Mouse (Mus musculus) limb, embryonic 10.5 days (tissue): Measurements from ENCODE around the gene Cd33. TPM values are rescaled to one million over a fixed set of nuclear protein-coding genes. Genes with fewer than 3 reads are reported as not detected.
A peak's percentile ranks its signal among the peaks of the same experiment; 100 is the strongest.

ENCODE experiments used
- DNase-seq: peaks from one replicate; pipeline ENCODE4 v3.0.0-alpha.2; 2017; ENCODE audit warnings: low spot score
- H3K27ac ChIP-seq: fragments of 300-500 bp; sonication (generic); 2 replicates; pipeline ENCODE4 v1.5.1; 2016; ENCODE audit warnings: mild to moderate bottlenecking
- H3K27me3 ChIP-seq: fragments of 300-500 bp; sonication (generic); 2 replicates; pipeline ENCODE4 v1.6.1; 2016; ENCODE audit warnings: low read depth, mild to moderate bottlenecking; ENCODE audit not compliant: poor library complexity, severe bottlenecking
- H3K36me3 ChIP-seq: fragments of 300-500 bp; sonication (generic); 2 replicates; pipeline ENCODE4 v1.6.1; 2016; ENCODE audit warnings: mild to moderate bottlenecking, moderate library complexity
- H3K4me1 ChIP-seq: fragments of 300-500 bp; sonication (generic); 2 replicates; pipeline ENCODE4 v1.6.1; 2016
- H3K4me3 ChIP-seq: fragments of 300-500 bp; sonication (generic); 2 replicates; pipeline ENCODE4 v1.5.1; 2016; ENCODE audit warnings: mild to moderate bottlenecking, moderate library complexity
- H3K9me3 ChIP-seq: fragments of 300-500 bp; sonication (generic); replicated peaks from 2 replicates; pipeline ENCODE4 v1.6.1; 2016; ENCODE audit warnings: mild to moderate bottlenecking
- WGBS: fragments of 180-500 bp; shearing (Covaris S2); methylation state at CpG from one replicate; pipeline ENCODE4 v1.1.7; 2016; 5-methylcytosine and 5-hydroxymethylcytosine counted together
- polyA plus RNA-seq: library from polyadenylated mRNA; unstranded; fragments of >200 nt; fragmentation: Nextera tagmentation; extraction: Ambion mirVana; gene quantifications from 2 replicates; pipeline ENCODE4 v1.2.1, GENCODE M21; 2016

Cd33 gene
- 0.48 and 0.59 TPM in 2 replicates for polyA plus RNA-seq

DNA sequence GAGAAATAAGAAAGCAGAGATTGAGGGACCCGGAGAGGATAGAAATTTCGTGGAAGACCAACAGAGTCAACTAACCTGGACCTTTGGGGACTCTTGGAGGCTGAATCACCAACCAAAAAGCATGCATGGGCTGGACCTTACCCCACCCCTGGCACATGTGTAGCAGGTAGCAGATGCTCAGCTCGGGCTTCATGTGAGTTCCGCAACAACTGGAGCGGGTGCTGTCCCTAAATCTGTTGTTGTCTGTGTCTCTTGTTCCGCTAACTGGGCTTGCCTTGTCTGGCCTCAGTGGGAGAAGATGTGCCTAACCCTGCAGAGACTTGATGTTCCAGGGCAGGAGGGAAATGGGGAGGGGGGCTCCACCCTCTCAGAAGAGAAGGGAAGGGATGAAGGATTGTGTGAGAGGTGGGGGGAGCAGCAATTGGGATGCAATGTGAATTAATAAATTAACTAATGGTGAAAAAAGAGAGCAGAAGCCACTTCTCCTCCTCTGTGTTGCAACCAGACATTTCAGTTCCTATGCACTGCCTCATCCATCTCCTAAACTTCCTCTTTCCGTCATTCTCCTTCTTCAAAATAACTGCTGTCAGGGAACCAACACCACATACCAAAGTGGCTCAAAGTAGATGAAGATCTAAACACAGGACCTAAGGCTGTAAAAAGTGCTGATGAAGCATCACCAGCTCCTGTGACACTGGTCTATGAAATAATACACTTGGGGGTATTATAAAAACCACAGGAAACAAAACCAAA is at the start of gene Cd33:
Gene Cd33 (minus strand): TSS at position 204 of the 753 bp plus-strand sequence.
- no peaks in the 10 kb centered on the region for H3K36me3 ChIP-seq
- H3K4me1 ChIP-seq, result no peaks in the 10 kb centered on the region
- H3K4me3 ChIP-seq, result no peak within 1 kb of the TSS
- WGBS, result 85% methylated on average over 7 of the region's 7 CpGs
- H3K27me3 ChIP-seq, result no peaks in the 10 kb centered on the region
- no peak within 1 kb of the TSS for H3K27ac ChIP-seq
- no peaks in the 10 kb centered on the region for H3K9me3 ChIP-seq
- no peak for DNase-seq

DNA sequence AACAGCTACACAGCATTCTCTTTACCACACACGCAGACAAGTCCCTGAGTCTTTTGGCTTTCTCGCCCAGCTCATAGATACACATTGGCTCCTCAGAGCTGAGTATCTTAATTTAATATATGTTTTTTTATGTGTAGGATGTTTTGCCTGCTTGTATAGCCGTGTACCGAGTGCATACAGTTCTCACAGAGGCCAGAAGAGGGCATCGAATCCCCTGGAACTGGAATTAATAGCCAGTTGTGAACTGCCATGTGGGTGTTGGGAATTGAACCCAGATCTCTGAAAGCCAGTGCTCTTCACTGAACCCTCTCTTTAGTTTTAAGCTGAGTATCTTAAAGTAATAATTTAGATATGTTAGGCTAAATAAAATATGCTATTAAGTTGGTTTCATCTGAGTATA is 40.6 kb upstream of the Cd33 start:
- Histone ChIP-seq H3K4me3 (no peak overlapping the region), H3K4me1 (peaks cover 12% of the 10 kb centered on the region), H3K36me3 (peaks cover 71% of the 10 kb centered on the region), H3K27me3 (no peaks in the 10 kb centered on the region), H3K27ac (no peak overlapping the region), H3K9me3 (no peaks in the 10 kb centered on the region)
- no peak for DNase-seq
- 93% methylated on average over 5 of the region's 5 CpGs for WGBS

DNA sequence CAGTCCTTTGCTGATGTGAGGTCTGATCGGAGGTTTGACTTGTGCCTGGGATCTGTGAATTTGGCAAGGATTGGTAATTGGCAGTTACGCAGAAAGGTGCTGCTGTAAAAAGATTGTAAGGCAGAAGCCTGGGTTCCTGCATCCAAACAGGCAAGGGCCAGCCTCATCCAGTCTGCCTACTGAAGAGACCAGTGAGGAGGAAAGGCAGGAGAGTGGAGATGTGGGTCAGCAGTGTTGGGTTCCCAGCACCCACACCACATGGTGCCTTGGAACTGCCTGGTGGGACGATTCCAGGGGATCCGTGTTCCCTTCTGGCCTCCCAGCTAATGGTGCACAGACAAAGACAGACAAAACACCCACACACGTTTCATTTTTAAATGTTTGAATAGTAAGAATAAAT is 36.3 kb upstream of the Cd33 start:
- WGBS, result 77% methylated on average over 5 of the region's 5 CpGs
- peaks cover 12% of the 10 kb centered on the region for H3K4me1 ChIP-seq
- H3K27me3 ChIP-seq, result no peaks in the 10 kb centered on the region
- H3K4me3 ChIP-seq, result peak overlapping the region; percentile 73
- no peaks in the 10 kb centered on the region for H3K9me3 ChIP-seq
- H3K36me3 ChIP-seq, result peaks cover 34% of the 10 kb centered on the region
- DNase-seq, result peak; percentile 32
- peak overlapping the region; percentile 89 for H3K27ac ChIP-seq

DNA sequence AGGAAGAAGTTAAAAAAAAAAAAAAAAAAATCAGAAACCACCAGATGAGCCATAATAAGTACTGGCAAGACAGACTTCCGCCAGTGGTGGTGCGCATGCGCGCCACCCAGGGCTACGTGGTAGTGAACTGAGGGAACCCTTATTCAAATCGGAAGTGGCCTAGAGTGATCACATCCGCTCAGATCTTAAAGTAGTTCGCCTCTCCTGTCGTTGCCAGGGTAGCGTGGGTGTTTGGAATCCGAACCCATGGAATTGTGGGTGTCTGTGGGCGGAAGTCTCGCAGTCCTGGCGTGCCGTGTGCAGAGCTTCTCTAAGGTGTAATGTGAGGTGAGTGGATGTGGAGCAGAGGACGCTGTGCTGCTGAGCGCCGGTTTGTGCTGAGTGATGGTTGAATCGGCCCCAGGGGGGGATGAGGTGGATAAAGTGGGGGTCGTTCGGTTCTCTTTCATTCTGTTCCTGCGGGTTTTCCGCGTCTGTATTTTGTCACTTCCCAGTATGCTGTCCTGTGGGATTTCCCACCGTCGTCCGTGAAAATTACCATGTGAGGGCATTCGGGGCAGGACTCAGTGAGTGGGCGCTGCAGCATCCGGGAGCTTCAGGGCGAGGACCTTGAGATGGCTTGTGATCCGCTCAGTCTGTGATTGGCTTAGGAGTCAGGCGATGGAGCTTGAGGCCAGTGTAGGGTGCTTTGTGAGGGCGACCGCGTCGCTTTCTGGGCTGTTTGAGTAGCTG is 35.4 kb upstream of the Cd33 start, which contains the start of gene Zfp719:
Gene Zfp719 (plus strand): TSS at position 171 of the 732 bp plus-strand sequence.
- Histone ChIP-seq H3K36me3 (peaks cover 34% of the 10 kb centered on the region), H3K4me1 (peaks cover 12% of the 10 kb centered on the region), H3K27me3 (no peaks in the 10 kb centered on the region), H3K4me3 (peak within 1 kb of the TSS; percentile 73), H3K27ac (peak within 1 kb of the TSS; percentile 89), H3K9me3 (no peaks in the 10 kb centered on the region)
- WGBS, result under 1% methylated on average over 37 of the region's 37 CpGs
- DNase-seq, result peak; percentile 89

DNA sequence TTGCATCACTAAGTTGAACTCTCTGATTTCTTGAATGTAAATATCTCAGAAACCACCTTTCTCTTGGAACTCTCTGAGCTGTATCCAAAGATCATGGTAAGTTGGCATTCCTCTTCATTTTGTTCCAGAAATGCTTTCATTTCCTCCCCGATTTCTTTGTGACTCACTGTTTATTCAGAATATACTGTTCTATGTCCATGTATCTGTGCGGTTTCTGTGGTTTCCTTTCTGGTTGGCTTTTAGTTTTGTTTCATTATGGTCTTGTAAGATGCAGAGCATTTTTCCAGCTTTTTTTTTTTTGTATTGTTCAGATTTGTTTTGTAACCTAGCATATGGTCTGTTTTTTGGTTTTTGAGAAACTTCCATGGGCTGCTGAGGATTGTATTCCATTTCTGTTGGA is 27.0 kb upstream of the Cd33 start:
- peaks cover 91% of the 10 kb centered on the region for H3K36me3 ChIP-seq

DNA sequence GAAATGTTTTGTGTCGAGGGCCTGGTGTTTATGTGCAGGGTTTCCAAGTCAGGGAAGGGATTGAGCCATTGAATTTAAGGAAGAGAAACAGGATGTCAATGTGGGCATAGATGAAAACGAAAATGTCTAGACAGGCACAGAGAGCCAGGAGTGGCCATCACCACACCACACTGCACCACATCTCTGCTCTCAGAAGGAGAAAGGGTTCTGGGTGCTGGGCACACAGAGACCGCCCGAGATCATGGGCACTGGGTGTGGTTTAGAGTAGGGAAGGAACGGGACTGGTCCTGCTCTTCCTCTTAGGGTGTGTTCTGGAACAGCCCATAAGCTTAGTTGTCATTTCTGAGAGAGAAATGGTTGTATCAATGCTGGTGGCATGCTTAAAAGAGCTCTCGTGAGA is 19.1 kb upstream of the Cd33 start:
- WGBS, result 71% methylated on average over 6 of the region's 6 CpGs

More for the DNA sequence above, 27.0 kb upstream of the Cd33 start:
- Histone ChIP-seq H3K27me3 (no peaks in the 10 kb centered on the region), H3K9me3 (no peaks in the 10 kb centered on the region), H3K4me1 (no peaks in the 10 kb centered on the region), H3K4me3 (no peak overlapping the region), H3K27ac (no peak overlapping the region)
- 93% methylated on average over 2 of the region's 2 CpGs for WGBS
- DNase-seq, result no peak

DNA sequence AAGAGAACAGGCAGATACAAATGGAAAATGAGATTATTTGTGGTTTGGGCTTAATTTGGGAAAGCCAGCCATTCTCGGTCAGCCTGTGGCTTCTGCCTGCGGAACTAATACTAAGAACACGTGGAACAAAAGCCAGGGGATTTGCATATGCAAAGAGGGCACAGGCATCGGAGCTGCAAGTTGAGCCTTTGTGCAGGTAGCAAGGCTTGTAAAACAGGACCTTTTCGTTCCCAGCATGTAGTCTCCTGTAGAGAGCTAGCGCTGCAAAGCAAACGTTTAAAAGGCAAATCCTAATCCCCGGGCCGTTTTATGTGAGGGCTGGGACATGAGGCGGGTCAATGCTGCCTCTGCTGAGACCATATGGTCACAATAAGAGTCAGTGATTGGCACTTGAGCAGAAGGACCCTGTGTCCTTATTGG is 18.4 kb upstream of the Cd33 start:
- no peaks in the 10 kb centered on the region for H3K9me3 ChIP-seq
- H3K27ac ChIP-seq, result peak overlapping the region; percentile 88
- no peaks in the 10 kb centered on the region for H3K27me3 ChIP-seq
- peaks cover 24% of the 10 kb centered on the region for H3K36me3 ChIP-seq
- under 1% methylated on average over 10 of the region's 10 CpGs for WGBS
- DNase-seq, result peak; percentile 48
- peaks cover 12% of the 10 kb centered on the region for H3K4me1 ChIP-seq
- H3K4me3 ChIP-seq, result peak overlapping the region; percentile 73

More for the DNA sequence above, 19.1 kb upstream of the Cd33 start:
- H3K27me3 ChIP-seq, result no peaks in the 10 kb centered on the region
- DNase-seq, result no peak
- H3K36me3 ChIP-seq, result peaks cover 30% of the 10 kb centered on the region
- peak overlapping the region; percentile 73 for H3K4me3 ChIP-seq
- peaks cover 12% of the 10 kb centered on the region for H3K4me1 ChIP-seq
- no peaks in the 10 kb centered on the region for H3K9me3 ChIP-seq
- no peak overlapping the region for H3K27ac ChIP-seq

DNA sequence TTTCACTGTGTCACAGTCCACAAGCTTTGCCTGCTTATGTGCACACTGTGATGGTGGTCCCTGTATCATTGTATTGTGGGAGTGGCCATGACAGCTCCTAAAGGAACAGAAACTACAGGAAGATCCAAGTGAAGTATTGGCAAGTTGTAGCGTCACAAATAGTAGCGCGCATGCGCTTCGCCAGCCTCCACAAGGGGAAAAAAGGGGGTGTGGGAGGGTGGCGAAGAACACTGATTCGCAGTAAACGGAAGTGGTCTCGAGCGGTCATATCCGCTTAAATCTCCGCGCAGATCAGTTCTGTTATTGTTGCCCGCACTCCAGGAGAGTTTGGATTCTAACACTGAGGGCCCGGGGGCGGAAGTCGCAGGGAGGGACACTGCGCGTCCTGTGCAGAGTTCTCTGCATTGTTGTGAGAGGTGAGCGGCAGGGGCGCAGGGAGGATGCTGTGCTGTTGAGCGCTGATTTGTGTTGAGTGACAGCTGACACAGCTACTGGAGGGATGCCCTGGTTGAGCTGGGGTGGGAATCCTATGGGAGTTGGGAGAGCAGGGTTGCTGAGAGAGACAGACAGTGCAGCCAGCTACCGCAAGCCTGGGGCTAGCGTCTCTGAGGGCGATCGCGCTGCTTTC is 17.9 kb upstream of the Cd33 start, which contains the start of gene Zfp658:
Gene Zfp658 (plus strand): TSS at position 251 of the 628 bp plus-strand sequence.
- under 1% methylated on average over 27 of the region's 27 CpGs for WGBS

DNA sequence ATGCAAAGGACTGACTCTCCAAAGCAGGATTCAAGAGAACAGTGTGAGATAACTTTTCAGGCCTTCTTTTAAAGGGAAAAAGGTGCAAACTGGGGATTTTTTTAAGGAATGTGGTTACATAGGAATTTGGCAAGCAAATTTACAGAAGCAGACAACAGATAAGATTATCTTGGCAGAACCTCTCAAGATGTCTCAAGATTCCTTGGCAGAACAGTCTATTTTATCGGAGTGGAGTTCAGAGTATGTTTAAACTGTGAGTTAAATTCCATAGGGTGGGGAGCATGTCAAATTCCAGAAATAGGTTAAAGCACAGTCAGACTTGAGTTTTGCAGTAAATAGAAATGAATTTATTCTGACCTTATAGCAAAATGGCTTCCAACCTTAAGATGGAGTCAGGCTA is 12.7 kb upstream of the Cd33 start:
- 94% methylated on average over 1 of the region's 1 CpGs for WGBS
- Histone ChIP-seq H3K27ac (no peak overlapping the region), H3K4me1 (no peaks in the 10 kb centered on the region), H3K9me3 (no peaks in the 10 kb centered on the region), H3K36me3 (no peaks in the 10 kb centered on the region), H3K27me3 (no peaks in the 10 kb centered on the region), H3K4me3 (no peak overlapping the region)
- DNase-seq, result no peak

More for the DNA sequence above, 17.9 kb upstream of the Cd33 start, which contains the start of gene Zfp658:
- Histone ChIP-seq H3K4me3 (peak within 1 kb of the TSS; percentile 73), H3K9me3 (no peaks in the 10 kb centered on the region), H3K27me3 (no peaks in the 10 kb centered on the region), H3K36me3 (peaks cover 19% of the 10 kb centered on the region), H3K27ac (peak within 1 kb of the TSS; percentile 88), H3K4me1 (peaks cover 12% of the 10 kb centered on the region)
- peak; percentile 81 for DNase-seq

DNA sequence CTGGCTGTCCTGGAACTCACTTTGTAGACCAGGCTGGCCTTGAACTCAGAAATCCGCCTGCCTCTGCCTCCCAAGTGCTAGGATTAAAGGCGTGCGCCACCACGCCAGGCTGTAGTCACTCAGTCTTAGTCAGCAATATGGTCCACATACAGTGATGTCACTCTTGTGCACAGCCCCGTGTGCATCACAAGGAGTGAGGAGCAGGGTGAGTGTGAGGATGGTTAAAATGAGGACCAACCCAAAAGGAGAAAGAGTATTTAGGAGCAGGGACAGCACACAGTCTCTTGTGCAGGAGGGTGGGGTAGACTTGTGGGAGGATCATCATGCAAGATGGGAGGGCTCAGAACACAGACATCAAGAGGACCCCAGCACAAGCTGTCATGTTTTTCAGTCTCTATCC is 11.1 kb upstream of the Cd33 start:
- Histone ChIP-seq H3K27me3 (no peaks in the 10 kb centered on the region), H3K36me3 (no peaks in the 10 kb centered on the region), H3K4me1 (no peaks in the 10 kb centered on the region), H3K9me3 (no peaks in the 10 kb centered on the region), H3K4me3 (no peak overlapping the region), H3K27ac (no peak overlapping the region)
- 89% methylated on average over 5 of the region's 5 CpGs for WGBS
- no peak for DNase-seq

DNA sequence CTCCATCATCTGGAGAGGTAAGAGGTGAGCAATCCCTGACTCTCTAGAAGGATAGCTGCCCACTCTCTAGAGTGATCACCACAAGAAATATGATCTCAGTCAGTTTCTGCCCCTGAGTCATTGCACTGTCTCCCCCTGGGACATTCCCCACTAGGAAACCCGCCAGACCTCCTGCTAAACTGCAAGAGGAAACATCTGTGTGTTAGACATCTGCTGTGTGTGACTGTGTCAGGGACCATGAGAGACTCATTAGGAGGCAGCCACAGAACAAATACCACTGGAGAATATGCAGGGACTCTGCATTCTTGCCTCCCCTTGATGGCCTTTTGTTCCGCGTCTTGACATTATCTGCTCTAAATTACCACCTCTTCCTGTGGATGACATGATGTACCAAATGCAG is 10.3 kb upstream of the Cd33 start:
- no peak for DNase-seq
- Histone ChIP-seq H3K4me1 (no peaks in the 10 kb centered on the region), H3K27me3 (no peaks in the 10 kb centered on the region), H3K27ac (no peak overlapping the region), H3K4me3 (no peak overlapping the region), H3K36me3 (no peaks in the 10 kb centered on the region), H3K9me3 (no peaks in the 10 kb centered on the region)
- WGBS, result 57% methylated on average over 3 of the region's 3 CpGs

DNA sequence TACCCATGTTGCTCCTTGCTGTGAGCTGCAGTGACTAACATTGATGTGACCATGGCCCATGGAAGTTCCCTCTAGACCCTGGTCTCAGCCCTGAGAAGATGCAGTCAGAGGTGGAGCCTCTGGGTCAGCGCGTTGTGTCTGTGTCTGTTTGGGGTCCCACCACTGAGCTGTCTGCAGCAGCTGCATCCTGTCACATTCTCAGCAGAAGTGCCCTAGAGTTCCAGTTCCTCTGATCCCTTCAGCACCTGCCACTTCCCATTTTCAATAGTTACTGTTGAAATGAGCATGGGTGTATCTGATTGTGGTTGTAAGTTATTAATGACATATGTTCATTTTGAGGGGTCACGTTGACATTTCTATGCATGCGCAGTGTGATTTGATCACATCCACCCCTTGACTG is 8.9 kb upstream of the Cd33 start:
- Histone ChIP-seq H3K4me1 (no peaks in the 10 kb centered on the region), H3K9me3 (no peaks in the 10 kb centered on the region), H3K4me3 (no peak overlapping the region), H3K27me3 (no peaks in the 10 kb centered on the region), H3K36me3 (no peaks in the 10 kb centered on the region), H3K27ac (no peak overlapping the region)
- 89% methylated on average over 4 of the region's 4 CpGs for WGBS
- DNase-seq, result no peak

DNA sequence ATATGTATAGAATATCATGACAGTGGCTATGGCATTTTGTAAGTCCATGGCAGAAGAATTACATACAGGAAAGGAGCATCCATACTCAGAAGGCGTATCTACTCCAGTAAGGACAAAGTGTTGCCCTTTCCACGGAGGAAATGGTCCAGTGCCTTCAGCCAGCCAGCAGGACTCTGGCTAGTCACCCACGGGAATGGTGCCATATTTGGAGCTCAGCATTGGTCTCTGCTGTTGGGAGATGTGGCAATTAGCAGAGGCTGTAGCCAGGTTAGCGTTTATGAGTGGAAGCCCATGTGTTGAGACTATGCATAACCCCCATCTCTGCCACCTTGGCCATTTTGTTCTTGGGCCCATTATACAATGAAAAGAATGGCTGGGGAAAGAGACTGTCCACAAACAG is 4.0 kb upstream of the Cd33 start:
- no peak overlapping the region for H3K27ac ChIP-seq

More for the DNA sequence above, 4.0 kb upstream of the Cd33 start:
- WGBS, result 82% methylated on average over 4 of the region's 4 CpGs
- H3K36me3 ChIP-seq, result no peaks in the 10 kb centered on the region
- H3K9me3 ChIP-seq, result no peaks in the 10 kb centered on the region
- no peak for DNase-seq
- H3K27me3 ChIP-seq, result no peaks in the 10 kb centered on the region
- H3K4me1 ChIP-seq, result no peaks in the 10 kb centered on the region
- no peak overlapping the region for H3K4me3 ChIP-seq
